Mouse (Mus musculus): Measurements from ENCODE around the gene Myo10. TPM values are rescaled to one million over a fixed set of nuclear protein-coding genes. Genes with fewer than 3 reads are reported as not detected.

Gene Myo10
- total RNA-seq, 2 experiments from 2014 or later, result 64.4 to 66.1 TPM

GRCm38 (mm10) chr15:25753003-25753402, 130.7 kb downstream of the Myo10 start:
- intact Hi-C loops (cut with DNase I), result no loop called here
- DNase-seq (ENCODE audit: low spot score), result no peak

- DNase-seq (ENCODE audit: low spot score), result no peak
- intact Hi-C loops (cut with DNase I), result no loop called here
Measured at GRCm38 (mm10) chr15:25753878-25754277, 131.6 kb downstream of the Myo10 start.

- no peak for DNase-seq (ENCODE audit: low spot score)
- intact Hi-C loops (cut with DNase I), result no loop called here
Measured at GRCm38 (mm10) chr15:25754342-25754951, 132.1 kb downstream of the Myo10 start.

GRCm38 (mm10) chr15:25755536-25755935, 133.2 kb downstream of the Myo10 start:
- intact Hi-C loops (cut with DNase I), result no loop called here
- DNase-seq (ENCODE audit: low spot score), result no peak

- intact Hi-C loops (cut with DNase I), result no loop called here
- no peak for DNase-seq (ENCODE audit: low spot score)
Measured at GRCm38 (mm10) chr15:25756072-25756471, 133.7 kb downstream of the Myo10 start.

- intact Hi-C loops (cut with DNase I), result no loop called here
Measured at GRCm38 (mm10) chr15:25758037-25758436, 135.7 kb downstream of the Myo10 start.

GRCm38 (mm10) chr15:25758500-25759086, 136.3 kb downstream of the Myo10 start:
- no peak for DNase-seq (ENCODE audit: low spot score)
- intact Hi-C loops (cut with DNase I), result no loop called here

More at GRCm38 (mm10) chr15:25758037-25758436, 135.7 kb downstream of the Myo10 start:
- DNase-seq (ENCODE audit: low spot score), result no peak

GRCm38 (mm10) chr15:25760304-25760703, 138.0 kb downstream of the Myo10 start:
- no peak for DNase-seq (ENCODE audit: low spot score)
- intact Hi-C loops (cut with DNase I), result no loop called here

- intact Hi-C loops (cut with DNase I), result no loop called here
Measured at GRCm38 (mm10) chr15:25761049-25761448, 138.7 kb downstream of the Myo10 start.

GRCm38 (mm10) chr15:25761800-25762211, 139.5 kb downstream of the Myo10 start:
- intact Hi-C loops (cut with DNase I), result no loop called here
- no peak for DNase-seq (ENCODE audit: low spot score)

More at GRCm38 (mm10) chr15:25761049-25761448, 138.7 kb downstream of the Myo10 start:
- no peak for DNase-seq (ENCODE audit: low spot score)

GRCm38 (mm10) chr15:25762306-25762705, 140.0 kb downstream of the Myo10 start:
- intact Hi-C loops (cut with DNase I), result no loop called here

GRCm38 (mm10) chr15:25763106-25763505, 140.8 kb downstream of the Myo10 start:
- intact Hi-C loops (cut with DNase I), result no loop called here
- no peak for DNase-seq (ENCODE audit: low spot score)

More at GRCm38 (mm10) chr15:25762306-25762705, 140.0 kb downstream of the Myo10 start:
- DNase-seq (ENCODE audit: low spot score), result no peak

GRCm38 (mm10) chr15:25764653-25765352, 142.5 kb downstream of the Myo10 start:
- intact Hi-C loops (cut with DNase I), result no loop called here
- DNase-seq (ENCODE audit: low spot score), result no peak

GRCm38 (mm10) chr15:25767777-25768176, 145.5 kb downstream of the Myo10 start:
- intact Hi-C loops (cut with DNase I), result no loop called here
- no peak for DNase-seq (ENCODE audit: low spot score)

GRCm38 (mm10) chr15:25769524-25770255, 147.4 kb downstream of the Myo10 start:
- DNase-seq (ENCODE audit: low spot score), result no peak
- intact Hi-C loops (cut with DNase I), result loop anchor here (5.0 kb wide), 1 partner anchor 37 kb away; no protein-coding TSS in a partner anchor

GRCm38 (mm10) chr15:25771782-25772181, 149.5 kb downstream of the Myo10 start:
- intact Hi-C loops (cut with DNase I), result loop anchor here (5.0 kb wide), 1 partner anchor 39 kb away; no protein-coding TSS in a partner anchor
- no peak for DNase-seq (ENCODE audit: low spot score)

GRCm38 (mm10) chr15:25773711-25774513, 151.6 kb downstream of the Myo10 start:
- peak; percentile 41 for DNase-seq (ENCODE audit: low spot score)
- intact Hi-C loops (cut with DNase I), result loop anchor here (5.0 kb wide), 1 partner anchor 42 kb away; no protein-coding TSS in a partner anchor

GRCm38 (mm10) chr15:25778937-25779336, 156.6 kb downstream of the Myo10 start:
- intact Hi-C loops (cut with DNase I), result no loop called here
- no peak for DNase-seq (ENCODE audit: low spot score)

GRCm38 (mm10) chr15:25779522-25780191, 157.3 kb downstream of the Myo10 start:
- intact Hi-C loops (cut with DNase I), result no loop called here
- no peak for DNase-seq (ENCODE audit: low spot score)

All from heart, postnatal 25 days (tissue).